Mouse (Mus musculus): ENCODE results near the gene Ripk3. TPM values are rescaled to one million over a fixed set of nuclear protein-coding genes. Genes with fewer than 3 reads are reported as not detected.
A peak's percentile ranks its signal among the peaks of the same experiment; 100 is the strongest.

The Ripk3 gene
- polyA plus RNA-seq, 1 experiment = 0.28 TPM

DNA sequence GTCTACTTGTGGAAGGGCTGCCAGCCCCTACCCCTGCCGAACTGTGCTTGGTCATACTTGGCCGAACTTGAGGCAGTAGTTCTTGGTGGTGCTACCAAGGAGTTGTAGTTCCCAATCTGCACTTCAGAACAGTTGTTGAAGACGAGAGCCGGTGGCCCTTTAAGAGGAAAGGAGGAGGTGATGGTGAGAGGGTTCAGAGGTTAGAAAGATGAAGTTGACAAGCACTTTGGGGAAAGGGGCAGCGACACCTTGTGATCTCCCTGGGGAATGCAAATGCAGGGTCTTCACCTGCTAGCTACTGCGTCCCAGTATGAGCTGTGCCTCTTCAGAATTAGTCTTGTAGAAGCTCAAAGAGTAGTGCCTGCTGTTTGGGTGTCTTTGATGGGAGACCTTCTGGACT is 3.5 kb downstream of the Ripk3 start:
- Histone ChIP-seq H3K79me2 (ENCODE audit: control insufficient read depth, insufficient read depth) (no peaks in the 10 kb centered on the region), H3ac (ENCODE audit: control insufficient read depth, insufficient read length) (no peak overlapping the region), H3K36me3 (ENCODE audit: control insufficient read depth, insufficient read depth) (no peaks in the 10 kb centered on the region), H3K4me3 (no peak overlapping the region), H3K4me2 (ENCODE audit: low read depth) (no peak overlapping the region), H3K27me3 (ENCODE audit: control insufficient read depth, insufficient read depth, insufficient read length) (peaks cover 9% of the 10 kb centered on the region)
- no peak for TF ChIP-seq MAX (IDR thresholded peaks at IDR 0.05; ENCODE audit: low read depth)
- no peak for TF ChIP-seq SRF (IDR thresholded peaks at IDR 0.05; ENCODE audit: control insufficient read depth, insufficient read length, low read depth)
- no peak for TF ChIP-seq REST (IDR thresholded peaks at IDR 0.05; ENCODE audit: insufficient read depth, insufficient read length)
- TF ChIP-seq TCF3 (IDR thresholded peaks at IDR 0.05; ENCODE audit: insufficient read length, low read depth) = no peak
- no peak for TF ChIP-seq USF1 (IDR thresholded peaks at IDR 0.05; ENCODE audit: low read depth)
- TF ChIP-seq MYOG (IDR thresholded peaks at IDR 0.05; ENCODE audit: control insufficient read depth in 1 of 3, insufficient read depth in 1 of 3, insufficient read length in 2 of 3, low read depth in 2 of 3) = no peak
- no peak for TF ChIP-seq E2F4 (IDR thresholded peaks at IDR 0.05; ENCODE audit: insufficient read depth)
- no peak for TF ChIP-seq CEBPB (IDR thresholded peaks at IDR 0.05; ENCODE audit: insufficient read depth, poor library complexity, severe bottlenecking)
- TF ChIP-seq MYOD1 (IDR thresholded peaks at IDR 0.05; ENCODE audit: control insufficient read depth in 1 of 3, insufficient read length in 2 of 3, low read depth in 2 of 3) = no peak
- TF ChIP-seq POLR2AphosphoS2 (IDR thresholded peaks at IDR 0.05; ENCODE audit: insufficient read length, low read depth) = no peak

- Histone ChIP-seq H3K79me2 (ENCODE audit: control insufficient read depth, insufficient read depth) (no peaks in the 10 kb centered on the region), H3K4me2 (ENCODE audit: low read depth) (peak within 1 kb of the TSS; percentile 56), H3K36me3 (ENCODE audit: control insufficient read depth, insufficient read depth) (no peaks in the 10 kb centered on the region), H3K4me3 (no peak within 1 kb of the TSS), H3K27me3 (ENCODE audit: control insufficient read depth, insufficient read depth, insufficient read length) (peaks cover 9% of the 10 kb centered on the region), H3ac (ENCODE audit: control insufficient read depth, insufficient read length) (no peak within 1 kb of the TSS)
- TF ChIP-seq POLR2AphosphoS2 (IDR thresholded peaks at IDR 0.05; ENCODE audit: insufficient read length, low read depth) = no peak
- TF ChIP-seq USF1 (IDR thresholded peaks at IDR 0.05; ENCODE audit: low read depth) = no peak
- no peak for TF ChIP-seq POLR2A (IDR thresholded peaks at IDR 0.05; ENCODE audit: insufficient read length, low read depth)
- TF ChIP-seq E2F4 (IDR thresholded peaks at IDR 0.05; ENCODE audit: insufficient read depth) = no peak
- TF ChIP-seq REST (IDR thresholded peaks at IDR 0.05; ENCODE audit: insufficient read depth, insufficient read length) = no peak
- TF ChIP-seq TCF3 (IDR thresholded peaks at IDR 0.05; ENCODE audit: insufficient read length, low read depth) = no peak
Measured at GRCm38 (mm10) chr14:55783958-55784235, 4.8 kb downstream of the Ripk3 start, which contains the start of gene Adcy4. Adcy4 (minus strand) TSS chr14:55784095.

DNA sequence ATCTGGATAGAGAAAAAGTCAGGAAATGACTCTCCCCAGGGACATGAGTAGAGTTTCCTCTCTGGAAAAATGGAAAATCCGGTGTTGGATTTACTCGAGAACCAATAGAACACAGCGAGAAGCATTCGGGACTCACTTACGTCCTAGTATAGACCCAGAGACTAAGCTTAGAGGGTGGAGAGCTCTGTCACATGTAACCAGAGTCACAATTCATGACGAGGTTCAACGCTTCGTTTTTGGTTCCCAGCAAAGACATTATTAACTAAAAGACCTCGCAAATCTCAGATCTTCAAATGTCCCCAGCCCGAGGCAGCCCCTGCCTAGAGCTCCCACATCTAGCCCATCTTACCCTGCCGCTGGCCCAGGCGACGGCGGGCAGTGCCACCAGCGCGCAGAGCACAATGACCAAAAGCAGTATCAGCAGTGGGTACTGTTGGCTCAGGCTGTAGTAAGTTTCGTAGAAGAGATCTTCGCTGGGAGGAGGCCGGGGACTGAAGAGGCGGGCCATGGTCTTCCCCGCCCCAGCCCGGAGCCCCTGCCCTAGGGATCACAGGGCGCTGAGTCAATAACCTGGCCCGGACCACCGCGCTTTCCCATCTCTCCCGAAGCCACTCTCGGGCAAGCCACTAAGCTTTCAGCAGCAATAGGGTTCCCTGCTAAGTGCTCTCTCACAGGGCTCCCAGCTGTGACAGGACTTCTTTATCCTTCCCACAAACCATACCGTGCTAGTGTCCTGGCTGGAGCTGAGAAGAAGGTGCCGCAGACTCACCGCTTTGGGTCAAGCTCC is 5.3 kb downstream of the Ripk3 start:
- no peak overlapping the region for H3ac ChIP-seq (ENCODE audit: control insufficient read depth, insufficient read length)
- no peaks in the 10 kb centered on the region for H3K36me3 ChIP-seq (ENCODE audit: control insufficient read depth, insufficient read depth)
- TF ChIP-seq E2F4 (IDR thresholded peaks at IDR 0.05; ENCODE audit: insufficient read depth) = no peak
- H3K4me3 ChIP-seq = no peak overlapping the region
- H3K27me3 ChIP-seq (ENCODE audit: control insufficient read depth, insufficient read depth, insufficient read length) = peaks cover 9% of the 10 kb centered on the region
- H3K79me2 ChIP-seq (ENCODE audit: control insufficient read depth, insufficient read depth) = no peaks in the 10 kb centered on the region
- peak overlapping the region; percentile 56 for H3K4me2 ChIP-seq (ENCODE audit: low read depth)

- H3K79me2 ChIP-seq (ENCODE audit: control insufficient read depth, insufficient read depth) = no peaks in the 10 kb centered on the region
- H3ac ChIP-seq (ENCODE audit: control insufficient read depth, insufficient read length) = no peak overlapping the region
- no peak overlapping the region for H3K4me3 ChIP-seq
- TF ChIP-seq E2F4 (IDR thresholded peaks at IDR 0.05; ENCODE audit: insufficient read depth) (no peak), TCF12 (IDR thresholded peaks at IDR 0.05; ENCODE audit: insufficient read depth, poor library complexity, severe bottlenecking) (no peak), MYOD1 (IDR thresholded peaks at IDR 0.05; ENCODE audit: control insufficient read depth in 1 of 3, insufficient read length in 2 of 3, low read depth in 2 of 3) (no peak), POLR2AphosphoS2 (IDR thresholded peaks at IDR 0.05; ENCODE audit: insufficient read length, low read depth) (no peak), REST (IDR thresholded peaks at IDR 0.05; ENCODE audit: insufficient read depth, insufficient read length) (no peak), USF1 (IDR thresholded peaks at IDR 0.05; ENCODE audit: low read depth) (no peak), POLR2A (IDR thresholded peaks at IDR 0.05; ENCODE audit: insufficient read length, low read depth) (no peak), MYOG (IDR thresholded peaks at IDR 0.05; ENCODE audit: control insufficient read depth in 1 of 3, insufficient read depth in 1 of 3, insufficient read length in 2 of 3, low read depth in 2 of 3) (no peak), CEBPB (IDR thresholded peaks at IDR 0.05; ENCODE audit: insufficient read depth, poor library complexity, severe bottlenecking) (no peak)
- peaks cover 9% of the 10 kb centered on the region for H3K27me3 ChIP-seq (ENCODE audit: control insufficient read depth, insufficient read depth, insufficient read length)
- H3K4me2 ChIP-seq (ENCODE audit: low read depth) = peak overlapping the region; percentile 56
- no peaks in the 10 kb centered on the region for H3K36me3 ChIP-seq (ENCODE audit: control insufficient read depth, insufficient read depth)
Measured at GRCm38 (mm10) chr14:55782361-55782960, 6.2 kb downstream of the Ripk3 start.

- peaks cover 9% of the 10 kb centered on the region for H3K27me3 ChIP-seq (ENCODE audit: control insufficient read depth, insufficient read depth, insufficient read length)
- H3K4me3 ChIP-seq = no peak overlapping the region
- H3ac ChIP-seq (ENCODE audit: control insufficient read depth, insufficient read length) = no peak overlapping the region
Measured at GRCm38 (mm10) chr14:55781310-55781709, 7.4 kb downstream of the Ripk3 start.

More at GRCm38 (mm10) chr14:55781310-55781709, 7.4 kb downstream of the Ripk3 start:
- H3K4me2 ChIP-seq (ENCODE audit: low read depth) = peak overlapping the region; percentile 10
- H3K36me3 ChIP-seq (ENCODE audit: control insufficient read depth, insufficient read depth) = no peaks in the 10 kb centered on the region
- H3K79me2 ChIP-seq (ENCODE audit: control insufficient read depth, insufficient read depth) = no peaks in the 10 kb centered on the region
- TF ChIP-seq MYOD1 (IDR thresholded peaks at IDR 0.05; ENCODE audit: control insufficient read depth in 1 of 3, insufficient read length in 2 of 3, low read depth in 2 of 3) (no peak), REST (IDR thresholded peaks at IDR 0.05; ENCODE audit: insufficient read depth, insufficient read length) (no peak), MYOG (IDR thresholded peaks at IDR 0.05; ENCODE audit: control insufficient read depth in 1 of 3, insufficient read depth in 1 of 3, insufficient read length in 2 of 3, low read depth in 2 of 3) (no peak), TCF3 (IDR thresholded peaks at IDR 0.05; ENCODE audit: insufficient read length, low read depth) (no peak), CEBPB (IDR thresholded peaks at IDR 0.05; ENCODE audit: insufficient read depth, poor library complexity, severe bottlenecking) (no peak), MAX (IDR thresholded peaks at IDR 0.05; ENCODE audit: low read depth) (no peak), USF1 (IDR thresholded peaks at IDR 0.05; ENCODE audit: low read depth) (no peak), E2F4 (IDR thresholded peaks at IDR 0.05; ENCODE audit: insufficient read depth) (no peak), TCF12 (IDR thresholded peaks at IDR 0.05; ENCODE audit: insufficient read depth, poor library complexity, severe bottlenecking) (no peak)

All from myocyte (in vitro differentiated cells).